8 mouse cellular contexts compared by ENCODE assay signal in the genomic region with DNA sequence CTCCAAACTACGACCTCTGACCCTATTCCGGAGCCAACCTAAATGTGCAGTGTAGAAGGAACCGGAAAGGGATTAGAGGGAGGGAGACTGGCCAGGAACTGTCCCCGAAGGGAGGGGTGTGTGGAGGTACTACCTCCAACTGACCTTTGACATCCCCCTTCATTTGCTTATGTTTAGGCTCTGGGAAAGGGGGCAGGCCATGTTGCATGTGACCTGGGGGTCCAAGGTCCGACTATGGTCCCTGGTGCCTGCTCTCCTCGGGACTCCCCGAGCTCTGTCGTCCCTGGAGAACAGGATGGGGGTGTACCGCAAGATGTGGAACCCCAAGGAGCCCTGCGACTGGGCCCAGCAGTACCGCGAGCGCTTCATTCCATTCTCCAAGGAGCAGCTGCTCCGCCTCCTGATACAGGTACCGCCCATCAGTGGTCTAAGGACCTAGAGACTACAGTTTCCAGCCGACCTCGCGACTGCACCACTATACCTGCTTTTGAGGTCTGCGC. TPM values are rescaled to one million over a fixed set of nuclear protein-coding genes. Genes with fewer than 3 reads are reported as not detected.
DNase-seq lines count a peak whose midpoint lies in the region; ATAC-seq and TF ChIP-seq lines count a peak whose summit lies in the region.

No protein-coding gene starts in this region.

- no peak for DNase-seq in spleen, adult 2 months (ENCODE audit: low read depth in 1 of 2, low spot score in 2 of 2)
- DNase-seq in spleen, adult 12 weeks (ENCODE audit: low spot score) = no peak
- DNase-seq in embryonic facial prominence, embryonic 11.5 days (ENCODE audit: low spot score) = peak; percentile 59
- peak; percentile 77 for DNase-seq in kidney, postnatal 10 days
- peak; percentile 44 to 51 (median 49) for DNase-seq in liver, embryonic 14.5 days (ENCODE audit: low read depth in 3 of 3, low spot score in 3 of 3)
- peak; percentile 70 for DNase-seq in naive thymus-derived CD4-positive, alpha-beta T cell, adult 2 months (ENCODE audit: low read depth)
- DNase-seq in thymus, postnatal 0 days (ENCODE audit: low spot score) = peak; percentile 47

- 2% methylated on average over 19 of the region's 19 CpGs for WGBS in spleen, adult 2 months
- WGBS in embryonic facial prominence, embryonic 11.5 days = 2% methylated on average over 19 of the region's 19 CpGs
- WGBS in heart, embryonic 13.5 days = 2% methylated on average over 19 of the region's 19 CpGs
- WGBS in liver, embryonic 14.5 days (ENCODE audit: insufficient replicate concordance) = under 1% methylated on average over 19 of the region's 19 CpGs

- no peak for TF ChIP-seq EP300 in liver, embryonic 14.5 days (IDR thresholded peaks at IDR 0.05; ENCODE audit: low read depth)

- H3K36me3 ChIP-seq in spleen, adult 2 months (ENCODE audit: control insufficient read depth, insufficient read depth, low read length) = no peaks in the 10 kb centered on the region
- H3K36me3 ChIP-seq in embryonic facial prominence, embryonic 11.5 days (replicated peaks; ENCODE audit: control insufficient read depth, insufficient read depth, low read depth, low read length) = no peaks in the 10 kb centered on the region
- H3K36me3 ChIP-seq in heart, embryonic 13.5 days = no peaks in the 10 kb centered on the region
- H3K36me3 ChIP-seq in liver, embryonic 14.5 days (replicated peaks; ENCODE audit: control insufficient read depth, insufficient read depth, low read depth) = no peaks in the 10 kb centered on the region

- H3K27ac ChIP-seq in spleen, adult 2 months (ENCODE audit: insufficient read depth, low read length) = peak overlapping the region; percentile 75
- no peak overlapping the region for H3K27ac ChIP-seq in embryonic facial prominence, embryonic 11.5 days (replicated peaks; ENCODE audit: low read depth, low read length)
- peak overlapping the region; percentile 78 for H3K27ac ChIP-seq in heart, embryonic 13.5 days (replicated peaks)
- H3K27ac ChIP-seq in liver, embryonic 14.5 days = peak overlapping the region; percentile 60

- H3K4me2 ChIP-seq in embryonic facial prominence, embryonic 11.5 days (ENCODE audit: low read depth, low read length) = peak overlapping the region; percentile 84
- peak overlapping the region; percentile 96 for H3K4me2 ChIP-seq in heart, embryonic 13.5 days
- H3K4me2 ChIP-seq in liver, embryonic 14.5 days (ENCODE audit: low read depth) = peak overlapping the region; percentile 94

- no peaks in the 10 kb centered on the region for H3K27me3 ChIP-seq in spleen, adult 2 months (ENCODE audit: control insufficient read depth, insufficient read depth, low read length)
- no peaks in the 10 kb centered on the region for H3K27me3 ChIP-seq in embryonic facial prominence, embryonic 11.5 days (ENCODE audit: control insufficient read depth, insufficient read depth, low read length)
- no peaks in the 10 kb centered on the region for H3K27me3 ChIP-seq in heart, embryonic 13.5 days (replicated peaks)
- no peaks in the 10 kb centered on the region for H3K27me3 ChIP-seq in liver, embryonic 14.5 days (ENCODE audit: control insufficient read depth, insufficient read depth, low read length)

- peak; percentile 56 for ATAC-seq in embryonic facial prominence, embryonic 11.5 days (replicated peaks; ENCODE audit: insufficient number of reproducible peaks, low FRiP score, low TSS enrichment, low read depth)
- peak; percentile 14 for ATAC-seq in heart, embryonic 13.5 days (ENCODE audit: extremely low read depth, insufficient number of reproducible peaks, low FRiP score, low TSS enrichment)
- peak; percentile 64 for ATAC-seq in liver, embryonic 14.5 days (ENCODE audit: insufficient read depth)

- no peaks in the 10 kb centered on the region for H3K9me3 ChIP-seq in embryonic facial prominence, embryonic 11.5 days (replicated peaks; ENCODE audit: control insufficient read depth, low read length)
- no peaks in the 10 kb centered on the region for H3K9me3 ChIP-seq in heart, embryonic 13.5 days
- no peaks in the 10 kb centered on the region for H3K9me3 ChIP-seq in liver, embryonic 14.5 days (ENCODE audit: control insufficient read depth, low read length)

- no peak for TF ChIP-seq POLR2A in spleen, adult 2 months (IDR thresholded peaks at IDR 0.05; ENCODE audit: low read depth, low read length)

- H3K9ac ChIP-seq in embryonic facial prominence, embryonic 11.5 days (replicated peaks; ENCODE audit: low read length) = peak overlapping the region; percentile 72
- peak overlapping the region; percentile 85 for H3K9ac ChIP-seq in heart, embryonic 13.5 days
- H3K9ac ChIP-seq in liver, embryonic 14.5 days (replicated peaks) = peak overlapping the region; percentile 61

- H3K4me3 ChIP-seq in spleen, adult 2 months (ENCODE audit: extremely low read depth, insufficient read depth, insufficient read length) = peak overlapping the region; percentile 60
- peak overlapping the region; percentile 49 for H3K4me3 ChIP-seq in embryonic facial prominence, embryonic 11.5 days (ENCODE audit: low read depth, low read length)
- peak overlapping the region; percentile 65 for H3K4me3 ChIP-seq in heart, embryonic 13.5 days
- peak overlapping the region; percentile 54 to 79 for H3K4me3 ChIP-seq in liver, embryonic 14.5 days (ENCODE audit: insufficient read depth in 1 of 2, low read depth in 2 of 2, low read length in 2 of 2)

- no peak for TF ChIP-seq CTCF in spleen, adult 2 months (IDR thresholded peaks at IDR 0.05; ENCODE audit: extremely low read depth, insufficient read depth, insufficient read length, insufficient replicate concordance)
- TF ChIP-seq CTCF in liver, embryonic 14.5 days (IDR thresholded peaks at IDR 0.05; ENCODE audit: low read depth) = no peak

- peaks cover 6% of the 10 kb centered on the region; the same call in 1 of the 2 replicates for H3K4me1 ChIP-seq in spleen, adult 2 months (ENCODE audit: control insufficient read depth, insufficient read depth, insufficient read length)
- no peaks in the 10 kb centered on the region for H3K4me1 ChIP-seq in embryonic facial prominence, embryonic 11.5 days (ENCODE audit: control insufficient read depth, insufficient read depth, low read length)
- H3K4me1 ChIP-seq in heart, embryonic 13.5 days = peaks cover 16% of the 10 kb centered on the region
- H3K4me1 ChIP-seq in liver, embryonic 14.5 days (replicated peaks; ENCODE audit: control insufficient read depth in 2 of 2, insufficient read depth in 2 of 2, low read length in 1 of 2) = peaks cover 11 to 18% of the 10 kb centered on the region in 2 experiments

RNA-seq across cellular contexts. Expression of a gene that starts 0.6 kb away (rescaled TPM):
- polyA plus RNA-seq in spleen, adult 2 months (2012; rRNA removed) = 16.6 and 24.5 TPM in 2 replicates
- 2.7 and 3.9 TPM in 2 replicates for polyA plus RNA-seq in embryonic facial prominence, embryonic 11.5 days (2014; fragmentation: Nextera tagmentation; extraction: Ambion mirVana)
- 5.8 and 6.8 TPM in 2 replicates for polyA plus RNA-seq in heart, embryonic 13.5 days (2015; fragmentation: Nextera tagmentation; extraction: Ambion mirVana)
- 8.6 and 10.2 TPM in 2 replicates for polyA plus RNA-seq in liver, embryonic 14.5 days (2012; rRNA removed)
- 2.4 and 2.7 TPM in 2 replicates for polyA plus RNA-seq in liver, embryonic 14.5 days (2014; fragmentation: Nextera tagmentation; extraction: Ambion mirVana)
- polyA plus RNA-seq in thymus, postnatal 0 days (2015; fragmentation: Nextera tagmentation; extraction: Ambion mirVana) = 4.3 and 4.6 TPM in 2 replicates

RNA-seq across cellular contexts. Expression of a gene that starts 0.8 kb away (rescaled TPM):
- 0.28 and 0.56 TPM in 2 replicates for polyA plus RNA-seq in spleen, adult 2 months (2012; rRNA removed)
- polyA plus RNA-seq in embryonic facial prominence, embryonic 11.5 days (2014; fragmentation: Nextera tagmentation; extraction: Ambion mirVana) = 0.85 and 1.0 TPM in 2 replicates
- polyA plus RNA-seq in heart, embryonic 13.5 days (2015; fragmentation: Nextera tagmentation; extraction: Ambion mirVana) = 0.90 and 1.1 TPM in 2 replicates
- polyA plus RNA-seq in liver, embryonic 14.5 days (2012; rRNA removed) = 0.86 and 1.2 TPM in 2 replicates
- 1.2 and 1.3 TPM in 2 replicates for polyA plus RNA-seq in liver, embryonic 14.5 days (2014; fragmentation: Nextera tagmentation; extraction: Ambion mirVana)
- polyA plus RNA-seq in thymus, postnatal 0 days (2015; fragmentation: Nextera tagmentation; extraction: Ambion mirVana) = 1.4 and 1.5 TPM in 2 replicates

RNA-seq across cellular contexts. Expression of a gene that starts 19.1 kb away (rescaled TPM):
- 0.68 and 1.2 TPM in 2 replicates for polyA plus RNA-seq in spleen, adult 2 months (2012; rRNA removed)
- polyA plus RNA-seq in embryonic facial prominence, embryonic 11.5 days (2014; fragmentation: Nextera tagmentation; extraction: Ambion mirVana) = 0.13 and 0.18 TPM in 2 replicates
- 0.13 and 0.23 TPM in 2 replicates for polyA plus RNA-seq in heart, embryonic 13.5 days (2015; fragmentation: Nextera tagmentation; extraction: Ambion mirVana)
- polyA plus RNA-seq in liver, embryonic 14.5 days (2012; rRNA removed) = 0.11 and 0.13 TPM in 2 replicates
- 0.01 TPM in 1 of 2 replicates, not detected in the other for polyA plus RNA-seq in liver, embryonic 14.5 days (2014; fragmentation: Nextera tagmentation; extraction: Ambion mirVana)
- 0.13 and 0.23 TPM in 2 replicates for polyA plus RNA-seq in thymus, postnatal 0 days (2015; fragmentation: Nextera tagmentation; extraction: Ambion mirVana)

RNA-seq across cellular contexts. Expression of a gene that starts 23.9 kb away (rescaled TPM):
- polyA plus RNA-seq in spleen, adult 2 months (2012; rRNA removed) = 245 and 301 TPM in 2 replicates
- 24.9 and 29.2 TPM in 2 replicates for polyA plus RNA-seq in embryonic facial prominence, embryonic 11.5 days (2014; fragmentation: Nextera tagmentation; extraction: Ambion mirVana)
- polyA plus RNA-seq in heart, embryonic 13.5 days (2015; fragmentation: Nextera tagmentation; extraction: Ambion mirVana) = 84.1 and 92.1 TPM in 2 replicates
- polyA plus RNA-seq in liver, embryonic 14.5 days (2012; rRNA removed) = 29.0 and 39.6 TPM in 2 replicates
- 54.9 and 61.8 TPM in 2 replicates for polyA plus RNA-seq in liver, embryonic 14.5 days (2014; fragmentation: Nextera tagmentation; extraction: Ambion mirVana)
- 262 and 266 TPM in 2 replicates for polyA plus RNA-seq in thymus, postnatal 0 days (2015; fragmentation: Nextera tagmentation; extraction: Ambion mirVana)

RNA-seq across cellular contexts. Expression of a gene that starts 24.7 kb away (rescaled TPM):
- 78.7 and 92.6 TPM in 2 replicates for polyA plus RNA-seq in spleen, adult 2 months (2012; rRNA removed)
- 85.2 and 85.7 TPM in 2 replicates for polyA plus RNA-seq in embryonic facial prominence, embryonic 11.5 days (2014; fragmentation: Nextera tagmentation; extraction: Ambion mirVana)
- 56.4 and 58.7 TPM in 2 replicates for polyA plus RNA-seq in heart, embryonic 13.5 days (2015; fragmentation: Nextera tagmentation; extraction: Ambion mirVana)
- polyA plus RNA-seq in liver, embryonic 14.5 days (2012; rRNA removed) = 53.9 and 74.6 TPM in 2 replicates
- polyA plus RNA-seq in liver, embryonic 14.5 days (2014; fragmentation: Nextera tagmentation; extraction: Ambion mirVana) = 33.9 and 34.8 TPM in 2 replicates
- polyA plus RNA-seq in thymus, postnatal 0 days (2015; fragmentation: Nextera tagmentation; extraction: Ambion mirVana) = 35.8 and 38.7 TPM in 2 replicates

Comparison
In these comparisons a context has a peak if more than half of its experiments do, and no peak if none do; other contexts are left out.
1. DNase-seq: peak in embryonic facial prominence, embryonic 11.5 days (single experiment), kidney, postnatal 10 days (single experiment), liver, embryonic 14.5 days (3 of 3), naive thymus-derived CD4-positive, alpha-beta T cell, adult 2 months (single experiment) and thymus, postnatal 0 days (single experiment); none in spleen, adult 2 months (0 of 2) and spleen, adult 12 weeks (single experiment).
2. ATAC-seq: peak in every context shown above with its lines; median percentile 64 in liver, embryonic 14.5 days; 56 in embryonic facial prominence, embryonic 11.5 days; 14 in heart, embryonic 13.5 days.
3. Peak in every context shown above with its lines, with median percentiles within 50 percentile points of each other: H3K4me3 ChIP-seq, H3K4me2 ChIP-seq and H3K9ac ChIP-seq.